Mouse (Mus musculus) mammary gland, adult 2 months (tissue): ENCODE data around the gene Spink4. TPM values are rescaled to one million over a fixed set of nuclear protein-coding genes. Genes with fewer than 3 reads are reported as not detected.

Experiments used
- polyA plus RNA-seq: library from polyadenylated mRNA; depleted of rRNA; stranded (reverse); fragments of >200 nt; gene quantifications from 2 replicates; pipeline ENCODE4 v1.2.3, GENCODE M21; 2012; ENCODE audit warnings: low replicate concordance; rRNA removed

Gene Spink4
- polyA plus RNA-seq, result 0.50 and 0.59 TPM in 2 replicates

GRCm38 (mm10) chr4:40919785-40920184 lies at the start of gene Spink4:
Spink4 (plus strand) TSS chr4:40920052.

DNA sequence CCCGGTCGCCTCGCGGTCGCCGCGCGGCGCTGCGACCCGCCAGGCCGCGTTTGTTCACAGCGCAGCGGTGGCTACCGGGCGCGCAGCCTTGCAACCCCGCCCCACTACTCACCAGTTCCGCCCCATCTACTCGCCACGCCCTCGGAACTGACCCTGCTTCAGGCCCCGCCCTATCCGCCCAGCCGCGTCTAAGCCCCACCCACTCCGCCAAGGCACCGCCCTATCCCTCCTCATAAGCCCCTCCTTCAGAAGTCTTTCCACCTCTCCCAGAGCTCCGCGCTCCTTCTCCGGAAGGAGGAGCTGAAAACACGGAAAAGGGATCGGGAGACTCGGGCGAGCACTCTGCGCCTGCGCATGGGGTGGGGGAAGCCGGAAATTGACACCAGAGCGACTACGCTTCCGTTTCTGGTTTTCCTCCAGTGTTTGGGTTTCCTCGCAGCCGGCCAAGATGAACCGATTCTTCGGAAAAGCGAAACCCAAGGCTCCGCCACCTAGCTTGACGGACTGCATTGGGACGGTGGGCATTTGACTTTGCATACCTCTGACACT lies 28.4 kb downstream of the Spink4 start, which contains the start of the genes Bag1 and Chmp5:
Gene Bag1 (minus strand): TSS at position 135 of the 549 bp plus-strand sequence.
Gene Chmp5 (plus strand): TSS at position 248 of the 549 bp plus-strand sequence.

DNA sequence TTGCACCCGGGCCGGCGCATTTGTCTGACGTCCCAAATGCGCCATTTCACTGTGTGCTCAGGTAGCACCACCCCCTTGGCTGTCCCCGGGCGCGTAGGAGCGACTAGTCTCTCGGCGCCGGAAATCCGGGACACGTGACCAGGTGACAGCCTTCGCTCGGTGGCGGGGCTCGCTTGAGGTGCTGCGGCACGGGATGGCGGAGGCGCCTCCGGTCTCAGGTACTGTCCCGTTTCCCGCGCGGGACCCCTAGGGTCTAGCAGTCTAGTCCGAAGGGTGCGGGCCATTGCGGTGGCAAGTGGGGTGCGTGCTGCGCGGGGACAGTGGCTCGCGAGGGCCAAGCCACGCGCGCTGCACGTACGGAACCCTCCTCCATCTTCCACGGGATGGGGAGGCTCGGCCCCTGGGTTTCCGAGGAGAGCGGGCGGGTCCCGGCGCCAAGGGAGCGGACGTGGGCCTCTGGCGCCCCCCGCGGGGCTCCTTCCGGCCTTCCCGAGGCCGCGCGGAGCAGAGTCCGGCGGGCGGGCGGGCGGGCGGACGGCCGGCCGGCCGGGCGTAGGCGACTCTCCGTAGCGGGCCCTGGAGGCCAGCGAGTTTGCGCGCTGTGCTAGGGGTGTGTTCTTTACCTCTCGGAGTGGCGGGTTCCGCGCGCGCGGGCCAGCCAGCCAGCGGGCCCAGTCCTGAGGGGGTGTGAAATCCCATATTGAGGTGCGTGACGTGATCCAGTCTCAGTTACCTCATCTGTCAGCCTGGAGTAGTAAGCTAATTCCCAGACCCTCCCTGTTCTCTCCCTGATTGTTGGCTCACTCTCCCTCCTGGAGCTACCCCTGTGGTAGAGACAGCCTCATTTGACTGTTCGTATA lies 51.2 kb downstream of the Spink4 start, which contains the start of gene Nfx1:
Gene Nfx1 (plus strand): TSS at position 65 of the 860 bp plus-strand sequence.

Other genes with a start within 250 kb of the Spink4 start
- gene Aptx, start 216.9 kb upstream of the Spink4 start, polyA plus RNA-seq, result 4.8 and 8.2 TPM in 2 replicates
- 3.8 and 8.5 TPM in 2 replicates for gene Dnaja1, start 197.9 kb upstream of the Spink4 start, polyA plus RNA-seq
- 10.7 and 27.1 TPM in 2 replicates for gene Smu1, start 162.1 kb upstream of the Spink4 start, polyA plus RNA-seq
- 55.2 and 74.3 TPM in 2 replicates for gene B4galt1, start 66.0 kb upstream of the Spink4 start, polyA plus RNA-seq
- 70.0 and 309 TPM in 2 replicates for gene Bag1, start 28.2 kb downstream of the Spink4 start, polyA plus RNA-seq
- gene Chmp5, start 28.4 kb downstream of the Spink4 start, polyA plus RNA-seq, result 7.5 and 15.8 TPM in 2 replicates
- 22.5 and 36.0 TPM in 2 replicates for gene Nfx1, start 50.9 kb downstream of the Spink4 start, polyA plus RNA-seq
- gene Aqp7, start 128.1 kb downstream of the Spink4 start, polyA plus RNA-seq, result 40.4 and 83.3 TPM in 2 replicates
- 7.9 and 15.5 TPM in 2 replicates for gene Aqp3, start 178.1 kb downstream of the Spink4 start, polyA plus RNA-seq
- 42.6 and 56.9 TPM in 2 replicates for gene Nol6, start 204.4 kb downstream of the Spink4 start, polyA plus RNA-seq
- gene Ube2r2, start 215.7 kb downstream of the Spink4 start, polyA plus RNA-seq, result 42.3 and 49.3 TPM in 2 replicates